Mouse (Mus musculus): ENCODE results near the gene Htr1d. TPM values are rescaled to one million over a fixed set of nuclear protein-coding genes. Genes with fewer than 3 reads are reported as not detected.

Htr1d gene
- polyA plus RNA-seq (2012; rRNA removed), result 0.04 TPM in 1 of 2 replicates, not detected in the other

- Histone ChIP-seq H3K27ac (ENCODE audit: insufficient read depth, low read length) (no peak within 1 kb of the TSS), H3K27me3 (ENCODE audit: control insufficient read depth, insufficient read depth, low read length) (peaks cover 8% of the 10 kb centered on the region)
- WGBS, result 86% methylated on average over 9 of the region's 9 CpGs
Observed at GRCm38 (mm10) chr4:136423224-136423623, at the start of gene Htr1d. Htr1d (plus strand) TSS chr4:136423524.

DNA sequence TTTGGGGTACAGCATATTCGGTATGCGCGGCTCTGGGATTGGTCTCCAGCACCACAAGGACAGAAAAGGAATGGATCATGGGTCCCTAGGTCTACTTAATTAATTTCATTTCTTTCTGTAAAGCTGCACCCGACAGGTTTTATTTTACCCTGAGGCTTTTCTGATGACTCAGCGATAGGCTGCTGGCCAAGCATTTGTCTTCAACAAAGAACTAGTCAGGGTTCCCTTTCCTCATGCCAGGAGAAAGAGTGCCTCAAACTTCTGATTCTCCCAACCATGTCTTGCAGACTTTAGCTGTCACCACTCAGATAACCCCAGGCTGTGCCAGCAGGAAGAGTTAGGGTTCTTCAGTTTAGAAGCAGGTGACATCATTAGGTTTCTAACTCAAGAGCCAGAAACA, 46.3 kb upstream of the Htr1d start:
- DNase-seq (ENCODE audit: low read depth in 1 of 2, low spot score in 2 of 2), result no peak
- no peaks in the 10 kb centered on the region for H3K27me3 ChIP-seq (ENCODE audit: control insufficient read depth, insufficient read depth, low read length)
- 74% methylated on average over 5 of the region's 5 CpGs for WGBS
- no peaks in the 10 kb centered on the region for H3K36me3 ChIP-seq (ENCODE audit: control insufficient read depth, insufficient read depth, low read length)
- no peak overlapping the region for H3K4me3 ChIP-seq (ENCODE audit: extremely low read depth, insufficient read depth, insufficient read length)
- TF ChIP-seq POLR2A (IDR thresholded peaks at IDR 0.05; ENCODE audit: low read depth, low read length) (no peak), CTCF (IDR thresholded peaks at IDR 0.05; ENCODE audit: extremely low read depth, insufficient read depth, insufficient read length, insufficient replicate concordance) (no peak)
- no peak overlapping the region for H3K27ac ChIP-seq (ENCODE audit: insufficient read depth, low read length)
- no peaks in the 10 kb centered on the region for H3K4me1 ChIP-seq (ENCODE audit: control insufficient read depth, insufficient read depth, insufficient read length)

More at GRCm38 (mm10) chr4:136423224-136423623, at the start of gene Htr1d:
- TF ChIP-seq POLR2A (IDR thresholded peaks at IDR 0.05; ENCODE audit: low read depth, low read length) (no peak), CTCF (IDR thresholded peaks at IDR 0.05; ENCODE audit: extremely low read depth, insufficient read depth, insufficient read length, insufficient replicate concordance) (no peak)
- DNase-seq (ENCODE audit: low read depth in 1 of 2, low spot score in 2 of 2), result no peak
- peaks cover 5% of the 10 kb centered on the region; the same call in 1 of the 2 replicates for H3K4me1 ChIP-seq (ENCODE audit: control insufficient read depth, insufficient read depth, insufficient read length)
- no peak within 1 kb of the TSS for H3K4me3 ChIP-seq (ENCODE audit: extremely low read depth, insufficient read depth, insufficient read length)
- H3K36me3 ChIP-seq (ENCODE audit: control insufficient read depth, insufficient read depth, low read length), result no peaks in the 10 kb centered on the region

- Histone ChIP-seq H3K4me1 (ENCODE audit: control insufficient read depth, insufficient read depth, insufficient read length) (no peaks in the 10 kb centered on the region), H3K4me3 (ENCODE audit: extremely low read depth, insufficient read depth, insufficient read length) (no peak overlapping the region), H3K36me3 (ENCODE audit: control insufficient read depth, insufficient read depth, low read length) (no peaks in the 10 kb centered on the region), H3K27me3 (ENCODE audit: control insufficient read depth, insufficient read depth, low read length) (no peaks in the 10 kb centered on the region), H3K27ac (ENCODE audit: insufficient read depth, low read length) (no peak overlapping the region)
- DNase-seq (ENCODE audit: low read depth in 1 of 2, low spot score in 2 of 2), result no peak
- 84% methylated on average over 5 of the region's 5 CpGs for WGBS
- TF ChIP-seq POLR2A (IDR thresholded peaks at IDR 0.05; ENCODE audit: low read depth, low read length) (no peak), CTCF (IDR thresholded peaks at IDR 0.05; ENCODE audit: extremely low read depth, insufficient read depth, insufficient read length, insufficient replicate concordance) (no peak)
Observed at GRCm38 (mm10) chr4:136383052-136383451, 40.3 kb upstream of the Htr1d start.

DNA sequence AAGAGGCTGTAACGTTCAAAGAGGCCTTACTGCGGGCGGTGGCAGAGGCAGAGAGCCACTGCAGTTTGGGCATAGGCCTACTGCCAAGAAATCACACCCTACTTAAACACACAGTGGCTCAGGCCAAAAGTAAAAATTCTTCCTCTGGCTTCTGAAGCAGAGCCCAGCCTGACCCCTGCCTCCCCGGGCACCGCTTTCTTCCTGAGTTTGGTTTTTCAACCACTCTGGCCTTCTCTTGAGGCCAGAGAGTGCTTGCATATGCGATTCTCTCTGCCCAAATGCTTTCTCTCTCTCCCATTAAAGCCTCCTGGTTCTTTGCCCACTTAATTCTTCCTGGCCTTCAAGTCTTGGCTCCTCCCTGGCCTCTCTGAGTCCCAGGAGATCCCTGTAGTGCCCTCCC, 39.5 kb upstream of the Htr1d start:
- no peak for DNase-seq (ENCODE audit: low read depth in 1 of 2, low spot score in 2 of 2)
- no peak for TF ChIP-seq CTCF (IDR thresholded peaks at IDR 0.05; ENCODE audit: extremely low read depth, insufficient read depth, insufficient read length, insufficient replicate concordance)
- TF ChIP-seq POLR2A (IDR thresholded peaks at IDR 0.05; ENCODE audit: low read depth, low read length), result no peak
- Histone ChIP-seq H3K4me3 (ENCODE audit: extremely low read depth, insufficient read depth, insufficient read length) (no peak overlapping the region), H3K36me3 (ENCODE audit: control insufficient read depth, insufficient read depth, low read length) (no peaks in the 10 kb centered on the region), H3K27ac (ENCODE audit: insufficient read depth, low read length) (no peak overlapping the region), H3K27me3 (ENCODE audit: control insufficient read depth, insufficient read depth, low read length) (no peaks in the 10 kb centered on the region), H3K4me1 (ENCODE audit: control insufficient read depth, insufficient read depth, insufficient read length) (no peaks in the 10 kb centered on the region)
- 79% methylated on average over 6 of the region's 6 CpGs for WGBS

DNA sequence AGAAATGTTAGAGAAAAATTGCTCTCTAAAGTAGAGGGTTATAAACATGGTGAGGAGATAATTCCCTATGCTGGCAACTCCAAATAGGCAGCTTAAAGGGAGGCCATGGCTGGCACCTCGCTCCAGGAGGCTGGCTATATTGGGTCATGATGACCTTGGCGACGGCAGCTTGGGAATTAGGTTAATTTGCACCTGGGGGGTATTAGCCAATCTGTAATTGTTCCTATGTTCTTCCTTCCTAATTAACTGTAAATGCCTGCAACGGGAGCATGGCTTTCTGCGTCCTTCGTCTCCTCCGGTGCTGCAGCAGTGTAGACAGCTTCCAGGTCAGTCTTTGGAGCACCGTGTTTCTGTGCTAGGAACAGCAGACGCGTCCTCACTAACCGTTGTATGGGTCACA, 36.1 kb upstream of the Htr1d start:
- Histone ChIP-seq H3K36me3 (ENCODE audit: control insufficient read depth, insufficient read depth, low read length) (no peaks in the 10 kb centered on the region), H3K27me3 (ENCODE audit: control insufficient read depth, insufficient read depth, low read length) (no peaks in the 10 kb centered on the region), H3K4me1 (ENCODE audit: control insufficient read depth, insufficient read depth, insufficient read length) (no peaks in the 10 kb centered on the region), H3K27ac (ENCODE audit: insufficient read depth, low read length) (no peak overlapping the region), H3K4me3 (ENCODE audit: extremely low read depth, insufficient read depth, insufficient read length) (no peak overlapping the region)
- no peak for DNase-seq (ENCODE audit: low read depth in 1 of 2, low spot score in 2 of 2)
- WGBS, result 72% methylated on average over 11 of the region's 11 CpGs
- TF ChIP-seq POLR2A (IDR thresholded peaks at IDR 0.05; ENCODE audit: low read depth, low read length) (no peak), CTCF (IDR thresholded peaks at IDR 0.05; ENCODE audit: extremely low read depth, insufficient read depth, insufficient read length, insufficient replicate concordance) (no peak)

- WGBS, result 86% methylated on average over 10 of the region's 10 CpGs
- Histone ChIP-seq H3K36me3 (ENCODE audit: control insufficient read depth, insufficient read depth, low read length) (no peaks in the 10 kb centered on the region), H3K27me3 (ENCODE audit: control insufficient read depth, insufficient read depth, low read length) (no peaks in the 10 kb centered on the region), H3K27ac (ENCODE audit: insufficient read depth, low read length) (no peak overlapping the region), H3K4me3 (ENCODE audit: extremely low read depth, insufficient read depth, insufficient read length) (no peak overlapping the region), H3K4me1 (ENCODE audit: control insufficient read depth, insufficient read depth, insufficient read length) (no peaks in the 10 kb centered on the region)
- no peak for TF ChIP-seq POLR2A (IDR thresholded peaks at IDR 0.05; ENCODE audit: low read depth, low read length)
- TF ChIP-seq CTCF (IDR thresholded peaks at IDR 0.05; ENCODE audit: extremely low read depth, insufficient read depth, insufficient read length, insufficient replicate concordance), result no peak
- no peak for DNase-seq (ENCODE audit: low read depth in 1 of 2, low spot score in 2 of 2)
Observed at GRCm38 (mm10) chr4:136401806-136402205, 21.5 kb upstream of the Htr1d start.

DNA sequence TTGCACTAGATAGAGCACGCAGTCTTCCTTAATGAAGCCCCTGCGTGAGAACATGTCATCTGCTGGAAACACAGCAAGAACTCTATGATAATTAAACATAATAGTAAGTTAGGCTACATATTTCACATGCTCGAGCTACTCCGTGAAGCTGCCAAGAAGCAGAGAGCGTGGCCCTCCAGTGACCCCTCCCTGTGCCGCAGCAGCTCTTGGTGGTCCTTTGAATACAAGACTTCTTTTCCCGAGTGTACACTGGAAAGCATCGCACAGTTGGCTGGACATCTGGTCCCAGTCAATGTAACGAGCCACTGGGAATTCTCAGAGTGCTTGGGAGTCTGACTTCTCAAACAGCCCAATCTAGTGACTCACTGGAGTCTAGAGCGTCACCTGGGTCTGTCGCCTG, 15.5 kb upstream of the Htr1d start:
- Histone ChIP-seq H3K4me1 (ENCODE audit: control insufficient read depth, insufficient read depth, insufficient read length) (no peaks in the 10 kb centered on the region), H3K27me3 (ENCODE audit: control insufficient read depth, insufficient read depth, low read length) (no peaks in the 10 kb centered on the region), H3K4me3 (ENCODE audit: extremely low read depth, insufficient read depth, insufficient read length) (no peak overlapping the region), H3K36me3 (ENCODE audit: control insufficient read depth, insufficient read depth, low read length) (no peaks in the 10 kb centered on the region), H3K27ac (ENCODE audit: insufficient read depth, low read length) (no peak overlapping the region)
- WGBS, result 86% methylated on average over 11 of the region's 11 CpGs
- TF ChIP-seq CTCF (IDR thresholded peaks at IDR 0.05; ENCODE audit: extremely low read depth, insufficient read depth, insufficient read length, insufficient replicate concordance) (no peak), POLR2A (IDR thresholded peaks at IDR 0.05; ENCODE audit: low read depth, low read length) (no peak)
- no peak for DNase-seq (ENCODE audit: low read depth in 1 of 2, low spot score in 2 of 2)
